Mouse (Mus musculus) kidney, postnatal 0 days (tissue): ENCODE measurements at regions not wholly inside any gene's neighbourhood (a gene's known extent, or its start where the extent isn't known, plus 50 kb on each side); places are given as distances from the start of the nearest gene placed in this dataset.

Experiments used
- ATAC-seq: fragments of 200-750 bp; cut with Nextera tagmentation; replicated peaks from 2 replicates; pipeline ENCODE4 v1.8.0; 2017; ENCODE audit warnings: low read depth, moderate number of reproducible peaks, moderate TSS enrichment, moderate library complexity; ENCODE audit not compliant: low FRiP score
- DNase-seq: peaks from one replicate; pipeline ENCODE4 v3.0.0-alpha.2; 2016; ENCODE audit warnings: low spot score
- H3K27ac ChIP-seq: fragments of 300-500 bp; sonication (generic); 2 replicates; pipeline ENCODE4 v1.5.1; 2014; ENCODE audit warnings: mild to moderate bottlenecking
- H3K27me3 ChIP-seq: fragments of 300-500 bp; sonication (generic); 2 replicates; pipeline ENCODE4 v1.6.1; 2014; ENCODE audit warnings: low read length, mixed read lengths; ENCODE audit not compliant: insufficient read depth
- H3K36me3 ChIP-seq: fragments of 300-500 bp; sonication (generic); 2 replicates; pipeline ENCODE4 v1.6.1; 2014; ENCODE audit warnings: low read length, mixed read lengths; ENCODE audit not compliant: insufficient read depth
- H3K4me1 ChIP-seq: fragments of 300-500 bp; sonication (generic); replicated peaks from 2 replicates; pipeline ENCODE4 v1.6.1; 2014; ENCODE audit warnings: antibody characterized with exemption, low read length, mixed read lengths; ENCODE audit not compliant: insufficient read depth
- H3K4me2 ChIP-seq: fragments of 300-500 bp; sonication (generic); 2 replicates; pipeline ENCODE4 v1.6.1; 2014; ENCODE audit warnings: mild to moderate bottlenecking, low read length, moderate library complexity, mixed read lengths
- H3K4me3 ChIP-seq: fragments of 300-500 bp; sonication (generic); replicated peaks from 2 replicates; pipeline ENCODE4 v1.5.1; 2014; ENCODE audit warnings: low read depth, low read length
- H3K9ac ChIP-seq: fragments of 300-500 bp; sonication (generic); 2 replicates; pipeline ENCODE4 v1.6.1; 2014; ENCODE audit warnings: low read depth, low read length
- H3K9me3 ChIP-seq: fragments of 300-500 bp; sonication (generic); replicated peaks from 2 replicates; pipeline ENCODE4 v1.6.1; 2016; ENCODE audit warnings: low read length, inconsistent platforms, mixed read lengths
- CTCF ChIP-seq: IDR thresholded peaks from 2 replicates; pipeline ENCODE4 v1.5.1; 2016; ENCODE audit warnings: antibody characterized with exemption, low read depth, mild to moderate bottlenecking, moderate library complexity
- WGBS: fragments of 180-500 bp; shearing (Covaris S2); extraction: QIAGEN DNeasy Blood & Tissue Kit; methylation state at CpG from one replicate; pipeline ENCODE4 v1.1.7; 2014; 5-methylcytosine and 5-hydroxymethylcytosine counted together

GRCm38 (mm10) chr19:21166465-21166860, 105.6 kb upstream of the Zfand5 start:
- ATAC-seq (no peak), DNase-seq (no peak)
- Histone ChIP-seq H3K4me3 (no peak overlapping the region), H3K9ac (no peak overlapping the region), H3K4me1 (peaks cover 22% of the 10 kb centered on the region), H3K27me3 (no peaks in the 10 kb centered on the region), H3K4me2 (0 out of 2 replicates have a peak overlapping the region, but pooled peaks have one; percentile 10), H3K9me3 (no peaks in the 10 kb centered on the region), H3K36me3 (no peaks in the 10 kb centered on the region), H3K27ac (no peak overlapping the region)
- WGBS: 53% methylated on average over 5 of the region's 5 CpGs
- no peak for TF ChIP-seq CTCF

GRCm38 (mm10) chr19:21165763-21166464, 106.2 kb upstream of the Zfand5 start:
- DNase-seq (no peak), ATAC-seq (no peak)
- no peak overlapping the region for H3K9ac ChIP-seq
- no peak overlapping the region for H3K4me2 ChIP-seq
- 29% methylated on average over 10 of the region's 10 CpGs for WGBS
- TF ChIP-seq CTCF: no peak
- no peak overlapping the region for H3K27ac ChIP-seq
- H3K27me3 ChIP-seq: no peaks in the 10 kb centered on the region
- H3K4me3 ChIP-seq: no peak overlapping the region
- peaks cover 19% of the 10 kb centered on the region for H3K4me1 ChIP-seq
- no peaks in the 10 kb centered on the region for H3K9me3 ChIP-seq
- H3K36me3 ChIP-seq: no peaks in the 10 kb centered on the region

- H3K9ac ChIP-seq: no peak overlapping the region
Observed at GRCm38 (mm10) chr19:21163978-21164377, 108.1 kb upstream of the Zfand5 start.

GRCm38 (mm10) chr19:21160946-21161345, 111.1 kb upstream of the Zfand5 start:
- no peaks in the 10 kb centered on the region for H3K36me3 ChIP-seq
- DNase-seq (peak; percentile 54), ATAC-seq (peak; percentile 78)
- no peak overlapping the region for H3K9ac ChIP-seq
- H3K27ac ChIP-seq: peak overlapping the region; percentile 67
- WGBS: 17% methylated on average over 4 of the region's 4 CpGs
- no peak overlapping the region for H3K4me3 ChIP-seq
- TF ChIP-seq CTCF: no peak
- no peaks in the 10 kb centered on the region for H3K9me3 ChIP-seq
- no peak overlapping the region for H3K4me2 ChIP-seq
- H3K4me1 ChIP-seq: peaks cover 18% of the 10 kb centered on the region
- H3K27me3 ChIP-seq: no peaks in the 10 kb centered on the region

More at GRCm38 (mm10) chr19:21163978-21164377, 108.1 kb upstream of the Zfand5 start:
- H3K9me3 ChIP-seq: no peaks in the 10 kb centered on the region
- no peaks in the 10 kb centered on the region for H3K36me3 ChIP-seq
- no peak for ATAC-seq
- TF ChIP-seq CTCF: no peak
- H3K4me3 ChIP-seq: no peak overlapping the region
- H3K4me1 ChIP-seq: peaks cover 25% of the 10 kb centered on the region
- H3K4me2 ChIP-seq: no peak overlapping the region
- DNase-seq: no peak
- no peak overlapping the region for H3K27ac ChIP-seq
- no peaks in the 10 kb centered on the region for H3K27me3 ChIP-seq
- 87% methylated on average over 2 of the region's 2 CpGs for WGBS

GRCm38 (mm10) chr19:21159189-21160137, 112.6 kb upstream of the Zfand5 start:
- Histone ChIP-seq H3K4me3 (no peak overlapping the region), H3K4me1 (peaks cover 9% of the 10 kb centered on the region; the same call in 1 of the 2 replicates), H3K9me3 (no peaks in the 10 kb centered on the region), H3K36me3 (no peaks in the 10 kb centered on the region), H3K27me3 (no peaks in the 10 kb centered on the region), H3K4me2 (no peak overlapping the region), H3K9ac (no peak overlapping the region), H3K27ac (peak overlapping the region; percentile 67)
- DNase-seq (peak; percentile 54), ATAC-seq (peak; percentile 82)
- TF ChIP-seq CTCF: no peak
- WGBS: 21% methylated on average over 8 of the region's 8 CpGs

GRCm38 (mm10) chr19:21154162-21154561, 117.9 kb upstream of the Zfand5 start:
- ATAC-seq: no peak
- DNase-seq: no peak
- no peaks in the 10 kb centered on the region for H3K9me3 ChIP-seq
- no peaks in the 10 kb centered on the region for H3K4me1 ChIP-seq
- WGBS: 73% methylated on average over 1 of the region's 1 CpGs
- no peak overlapping the region for H3K27ac ChIP-seq
- no peak overlapping the region for H3K9ac ChIP-seq
- no peak overlapping the region for H3K4me2 ChIP-seq
- H3K4me3 ChIP-seq: no peak overlapping the region
- H3K27me3 ChIP-seq: no peaks in the 10 kb centered on the region
- no peak for TF ChIP-seq CTCF
- H3K36me3 ChIP-seq: no peaks in the 10 kb centered on the region
